Mouse (Mus musculus): ENCODE results near the gene Ghr. TPM values are rescaled to one million over a fixed set of nuclear protein-coding genes. Genes with fewer than 3 reads are reported as not detected.

Gene Ghr
- polyA plus RNA-seq, 1 experiment = 11.0 TPM

- DNase-seq (ENCODE audit: extremely low spot score in 1 of 2, low spot score in 1 of 2) = no peak
Observed at GRCm38 (mm10) chr15:3452080-3452752, 131.1 kb downstream of the Ghr start.

DNA sequence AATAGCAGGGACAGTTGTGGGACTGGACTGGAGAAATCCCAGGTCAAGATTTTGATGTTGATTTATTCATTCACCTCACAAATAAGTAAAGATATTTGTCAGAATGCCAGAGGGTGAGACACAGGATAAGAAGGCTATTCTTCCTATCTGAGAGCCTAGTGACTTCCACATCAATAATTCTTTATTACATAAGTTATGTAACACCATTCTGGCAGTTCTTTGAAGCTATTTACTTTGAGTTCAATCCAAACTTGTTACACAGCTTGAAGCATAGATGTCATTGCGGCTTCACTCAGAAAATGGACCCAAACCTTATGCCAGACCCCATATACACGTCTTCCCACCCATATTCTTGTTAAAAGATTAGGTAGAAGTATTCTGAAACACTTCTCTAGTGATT lies 133.7 kb downstream of the Ghr start:
- DNase-seq (ENCODE audit: extremely low spot score in 1 of 2, low spot score in 1 of 2) = no peak

GRCm38 (mm10) chr15:3445285-3445909 lies 137.9 kb downstream of the Ghr start:
- no peak for DNase-seq (ENCODE audit: extremely low spot score in 1 of 2, low spot score in 1 of 2)

GRCm38 (mm10) chr15:3444448-3445020 lies 138.8 kb downstream of the Ghr start:
- DNase-seq (ENCODE audit: extremely low spot score in 1 of 2, low spot score in 1 of 2) = no peak

DNA sequence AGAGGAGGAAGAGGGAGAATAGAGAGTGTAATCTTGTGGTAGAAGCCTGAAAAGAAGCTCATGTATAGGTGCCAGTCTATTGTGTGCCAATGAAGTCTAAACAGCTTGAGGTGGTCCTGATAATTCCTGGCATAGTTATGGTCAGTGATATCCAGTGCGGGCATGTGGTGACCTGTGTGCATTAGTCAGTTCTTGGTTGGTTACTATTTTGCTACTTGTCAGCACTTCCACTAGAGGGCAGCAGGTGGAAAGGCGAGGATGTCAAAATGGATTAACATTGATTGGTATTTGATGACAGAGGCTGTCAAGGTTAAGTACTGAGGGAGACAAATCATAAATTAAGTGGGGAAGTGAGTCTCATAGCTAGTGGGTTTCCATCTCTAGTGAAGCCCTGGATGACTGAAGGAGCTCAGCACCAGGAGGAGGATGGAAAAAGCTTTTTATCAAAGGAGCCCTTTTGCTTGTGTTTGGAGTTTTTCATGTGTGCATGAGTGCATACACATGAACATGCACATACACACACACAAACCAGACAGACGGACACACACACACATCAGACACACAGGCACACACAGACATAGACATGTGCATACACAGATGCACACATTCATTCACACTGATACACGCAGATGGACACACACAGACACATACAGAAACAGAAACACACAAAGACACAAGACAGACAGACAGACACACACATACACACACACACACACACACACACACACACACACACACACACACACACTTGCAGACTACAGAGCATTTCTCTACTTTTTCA lies 141.6 kb downstream of the Ghr start:
- DNase-seq (ENCODE audit: extremely low spot score in 1 of 2, low spot score in 1 of 2) = peak in 1 of 2 experiments; percentile 45

- DNase-seq (ENCODE audit: extremely low spot score in 1 of 2, low spot score in 1 of 2) = no peak
Observed at GRCm38 (mm10) chr15:3437381-3437780, 145.9 kb downstream of the Ghr start.

GRCm38 (mm10) chr15:3435637-3436036 lies 147.7 kb downstream of the Ghr start:
- no peak for DNase-seq (ENCODE audit: extremely low spot score in 1 of 2, low spot score in 1 of 2)

GRCm38 (mm10) chr15:3434461-3434860 lies 148.8 kb downstream of the Ghr start:
- DNase-seq (ENCODE audit: extremely low spot score in 1 of 2, low spot score in 1 of 2) = no peak

DNA sequence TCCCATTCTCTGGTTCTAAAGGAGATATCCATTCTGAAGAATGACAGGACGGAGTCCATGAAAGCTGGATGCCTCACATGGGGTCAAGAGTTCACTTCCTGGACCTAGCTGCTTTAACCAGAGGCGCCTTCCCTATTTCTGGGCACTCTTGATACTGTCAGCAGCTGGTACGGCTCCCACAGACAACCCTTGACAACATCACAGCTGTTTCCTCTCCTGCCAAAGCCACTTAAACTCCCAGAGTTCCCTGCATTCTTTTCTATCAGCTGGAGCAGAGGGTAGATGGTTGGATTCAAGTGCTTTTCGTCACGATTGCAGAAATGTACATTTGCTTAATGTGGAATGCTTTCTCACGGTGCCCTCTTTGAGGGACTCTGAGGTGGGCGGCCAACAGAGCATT lies 150.0 kb downstream of the Ghr start:
- DNase-seq (ENCODE audit: extremely low spot score in 1 of 2, low spot score in 1 of 2) = peak in 1 of 2 experiments; percentile 4

- no peak for DNase-seq (ENCODE audit: extremely low spot score in 1 of 2, low spot score in 1 of 2)
Observed at GRCm38 (mm10) chr15:3432823-3433222, 150.5 kb downstream of the Ghr start.

DNA sequence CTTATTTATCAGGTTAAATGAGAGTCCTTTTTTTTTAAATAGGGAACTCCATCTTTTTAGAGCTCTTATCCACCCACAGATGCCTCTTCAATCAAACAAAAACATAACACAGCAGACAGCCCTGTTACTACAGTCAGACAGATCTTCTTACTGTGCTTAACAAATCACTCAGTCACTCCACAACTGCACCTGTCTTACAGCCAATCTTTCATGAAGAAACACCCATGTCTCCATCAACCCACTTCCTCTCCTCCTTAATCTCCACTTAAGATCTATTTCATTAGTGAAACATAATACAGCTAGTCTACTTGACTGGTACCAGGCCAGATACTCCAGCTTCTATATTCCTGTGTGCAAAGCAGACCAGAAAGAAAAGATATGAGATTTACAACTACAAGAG lies 153.9 kb downstream of the Ghr start:
- DNase-seq (ENCODE audit: extremely low spot score in 1 of 2, low spot score in 1 of 2) = no peak

- DNase-seq (ENCODE audit: extremely low spot score in 1 of 2, low spot score in 1 of 2) = peak in 1 of 2 experiments; percentile 5
Observed at GRCm38 (mm10) chr15:3429001-3429400, 154.3 kb downstream of the Ghr start.

DNA sequence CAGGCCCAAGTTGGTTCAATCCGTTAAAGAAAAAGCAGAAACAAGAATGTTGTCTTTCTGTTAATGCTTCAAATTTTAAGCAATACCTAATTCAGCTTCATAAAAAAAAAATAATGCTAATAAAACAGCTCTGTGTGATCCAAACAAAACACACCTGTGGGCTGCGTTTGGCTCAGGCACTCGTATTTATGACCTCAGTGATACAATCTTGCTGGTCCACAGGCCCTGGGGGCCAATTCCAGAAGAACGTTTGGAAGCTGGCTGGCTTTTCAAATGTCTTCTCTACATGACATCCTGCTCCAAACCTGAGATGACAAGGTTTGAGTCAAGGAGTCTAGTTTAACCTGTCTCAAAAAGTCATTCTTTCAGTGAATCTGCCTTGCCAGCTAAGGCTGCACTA lies 156.9 kb downstream of the Ghr start:
- DNase-seq (ENCODE audit: extremely low spot score in 1 of 2, low spot score in 1 of 2) = no peak

- no peak for DNase-seq (ENCODE audit: extremely low spot score in 1 of 2, low spot score in 1 of 2)
Observed at GRCm38 (mm10) chr15:3423177-3423576, 160.1 kb downstream of the Ghr start.

DNA sequence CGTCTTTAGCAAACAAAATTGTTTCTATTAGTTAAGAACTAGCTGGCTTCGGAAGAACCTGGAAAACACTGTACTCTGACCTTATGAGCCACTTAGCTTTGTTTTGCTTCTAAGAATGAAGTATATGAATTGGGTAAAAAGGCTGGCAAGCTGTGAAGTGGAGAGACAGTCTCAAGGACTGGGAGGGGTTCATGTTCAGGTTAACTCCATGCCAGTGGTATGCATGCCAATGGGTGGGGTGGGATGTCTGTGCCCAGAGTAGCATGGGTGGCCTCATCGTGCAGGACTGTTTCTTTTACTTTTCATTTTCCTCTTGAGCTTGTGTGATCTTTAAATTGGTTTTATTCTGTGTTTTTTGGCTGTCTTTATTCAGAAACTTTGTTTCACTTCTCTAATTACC lies 165.6 kb downstream of the Ghr start:
- DNase-seq (ENCODE audit: extremely low spot score in 1 of 2, low spot score in 1 of 2) = no peak

DNA sequence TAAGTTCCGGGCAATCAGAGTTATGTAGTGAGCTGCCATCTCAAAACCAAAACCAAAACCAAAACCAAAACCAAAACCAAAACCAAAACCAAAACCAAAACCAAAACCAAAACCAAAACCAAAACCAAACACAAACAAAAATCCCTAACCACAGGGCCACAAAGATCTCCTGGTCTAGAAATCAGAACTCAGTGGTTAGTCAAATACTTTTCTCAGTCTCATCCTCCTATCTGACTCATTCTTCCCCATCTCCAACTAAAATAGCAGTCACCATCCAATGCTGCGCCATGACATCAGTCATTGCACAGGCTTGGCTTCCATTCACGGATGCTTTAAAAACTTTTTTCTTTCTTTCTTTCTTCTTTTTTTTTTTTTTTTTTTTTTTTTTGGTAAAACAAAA lies 170.2 kb downstream of the Ghr start:
- DNase-seq (ENCODE audit: extremely low spot score in 1 of 2, low spot score in 1 of 2) = no peak

GRCm38 (mm10) chr15:3408478-3408877 lies 174.8 kb downstream of the Ghr start:
- no peak for DNase-seq (ENCODE audit: extremely low spot score in 1 of 2, low spot score in 1 of 2)

GRCm38 (mm10) chr15:3399196-3399595 lies 184.1 kb downstream of the Ghr start:
- no peak for DNase-seq (ENCODE audit: extremely low spot score in 1 of 2, low spot score in 1 of 2)

- DNase-seq (ENCODE audit: extremely low spot score in 1 of 2, low spot score in 1 of 2) = no peak
Observed at GRCm38 (mm10) chr15:3397369-3398100, 185.8 kb downstream of the Ghr start.

- DNase-seq (ENCODE audit: extremely low spot score in 1 of 2, low spot score in 1 of 2) = no peak
Observed at GRCm38 (mm10) chr15:3396149-3396548, 187.1 kb downstream of the Ghr start.

GRCm38 (mm10) chr15:3395700-3396099 lies 187.6 kb downstream of the Ghr start:
- DNase-seq (ENCODE audit: extremely low spot score in 1 of 2, low spot score in 1 of 2) = no peak
